Mouse (Mus musculus) gastrocnemius, postnatal 4 days (tissue): Measurements from ENCODE around the gene Cdc42ep1. TPM values are rescaled to one million over a fixed set of nuclear protein-coding genes. Genes with fewer than 3 reads are reported as not detected.
"Not testable (repeated sequence)": the region's sequence is repeated elsewhere in the genome, so short reads cannot be mapped to it uniquely, and the experiment has no call there.

Source experiments
- DNase-seq, 2 experiments: peaks; one replicate each; pipeline ENCODE4 v3.0.0; 2021 to 2022; ENCODE audit warnings: low spot score in 2 of 2, mixed read lengths in 2 of 2
- microRNA-seq: library from miRNA; unstranded; fragments of <30 nt; microRNA quantifications from one replicate; pipeline ENCODE4 v1.2.0, GENCODE M21; 2021
- total RNA-seq, 2 experiments: library from RNA; stranded (reverse); gene quantifications; 2 replicates each; pipeline ENCODE4 v1.2.3; 2021

The Cdc42ep1 gene
- total RNA-seq, 2 experiments from 2014 or later, result 43.2 to 47.6 TPM

DNA sequence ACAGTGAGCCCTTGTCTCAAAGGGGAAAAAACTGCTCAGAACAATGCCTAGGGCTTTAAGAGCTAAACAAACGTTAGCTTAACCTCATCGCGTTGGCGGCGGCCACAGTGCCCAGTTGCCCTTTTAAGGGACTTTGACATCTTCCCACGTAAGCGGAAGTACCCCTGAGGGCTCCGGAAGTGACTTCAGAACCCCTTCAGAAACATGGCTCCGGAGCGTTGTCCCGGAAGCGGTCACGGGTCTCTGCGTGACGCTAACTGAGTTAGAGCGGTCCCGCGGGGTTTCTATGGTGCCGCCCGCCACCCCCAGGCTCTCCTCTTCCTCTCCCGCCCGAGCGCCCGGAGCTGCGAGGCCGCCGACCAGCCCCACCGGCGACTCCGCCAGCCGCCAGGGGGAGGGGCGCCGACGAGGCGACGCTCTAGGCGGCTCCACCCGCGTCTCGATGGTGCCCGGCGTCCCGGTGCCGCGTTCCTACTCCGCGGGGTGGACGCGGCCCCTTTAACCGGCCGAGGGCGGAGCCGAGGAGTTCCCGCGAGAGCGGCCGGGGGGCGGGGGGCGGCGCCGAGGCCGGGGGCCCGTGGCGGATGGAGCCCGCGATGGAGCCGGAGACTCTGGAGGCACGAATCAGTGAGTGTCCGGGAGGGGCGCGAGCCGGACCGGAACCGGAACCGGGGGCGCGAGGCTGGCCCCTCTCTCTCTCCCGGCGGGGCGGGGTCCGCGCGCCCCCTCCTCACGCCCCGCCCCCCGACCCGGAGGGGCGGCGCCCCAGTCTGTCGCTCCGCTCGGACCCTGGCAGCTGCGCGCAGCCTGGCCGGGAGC lies 34.8 kb downstream of the Cdc42ep1 start, which contains the start of gene Gga1:
TSS of gene Gga1 (plus strand) at position 200 of the 819 bp plus-strand sequence.
- DNase-seq, result peak; percentile 79 to 92

DNA sequence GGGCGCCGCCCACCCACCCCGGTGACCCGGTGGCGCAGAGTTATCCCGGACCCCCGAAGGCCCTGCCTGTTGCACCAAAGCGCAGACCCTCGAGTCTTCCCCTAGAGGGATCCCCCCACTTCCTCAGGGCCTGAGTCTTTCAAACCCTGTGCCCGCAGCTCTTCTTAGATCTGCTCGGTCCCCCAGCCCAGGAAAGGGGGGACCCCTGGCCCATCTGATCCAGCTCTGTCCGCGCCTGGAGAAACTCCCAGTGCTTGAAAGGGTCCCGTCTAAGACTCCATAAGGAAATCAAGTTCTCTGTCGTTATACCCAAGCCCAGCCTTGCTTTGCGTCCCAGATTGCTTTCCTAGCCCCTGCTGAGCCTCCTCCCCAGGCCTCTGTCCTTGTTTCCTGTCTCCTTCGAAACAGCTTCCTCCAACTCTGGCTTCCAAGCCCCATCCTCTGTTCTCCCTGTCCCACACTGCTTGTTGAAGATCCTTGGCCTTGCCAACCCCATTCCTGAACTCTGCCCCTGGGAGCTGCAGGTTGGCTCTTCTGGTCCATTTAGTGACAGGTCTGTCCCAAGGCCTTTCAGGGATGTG lies 35.5 kb downstream of the Cdc42ep1 start:
- peak in 1 of 2 experiments; percentile 32 for DNase-seq

DNA sequence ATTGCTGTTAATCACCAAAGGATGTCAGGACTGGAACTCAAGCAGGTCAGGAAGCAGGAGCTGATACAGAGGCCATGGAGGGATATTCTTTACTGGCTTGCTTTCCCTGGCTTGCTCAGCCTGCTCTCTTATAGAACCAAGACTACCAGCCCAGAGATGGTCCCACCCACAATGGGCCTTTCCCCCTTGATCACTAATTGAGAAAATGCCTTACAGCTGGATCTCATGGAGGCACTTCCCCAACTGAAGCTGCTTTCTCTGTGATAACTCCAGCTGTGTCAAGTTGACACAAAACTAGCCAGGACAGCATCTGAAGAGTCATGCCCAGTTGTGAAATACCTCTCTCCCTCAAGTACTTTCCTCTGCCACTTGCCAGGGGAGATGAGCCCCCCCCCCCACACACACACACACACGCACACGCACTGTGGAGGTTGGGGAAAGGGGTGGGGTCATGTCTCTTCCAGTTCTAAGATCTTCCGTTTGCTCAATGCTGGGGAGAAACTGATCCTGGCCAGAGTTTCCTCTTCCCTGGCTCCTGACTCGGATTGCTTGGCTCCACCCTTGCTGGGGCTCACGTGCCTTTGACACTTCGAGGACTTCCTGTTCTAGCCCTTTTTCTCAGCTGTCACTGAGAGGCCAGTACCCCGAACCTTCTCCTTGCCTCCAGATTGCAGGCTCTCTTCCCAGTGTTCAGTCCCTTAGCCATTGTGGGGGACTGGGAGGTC lies 36.5 kb downstream of the Cdc42ep1 start:
- DNase-seq, result not testable (repeated sequence)

GRCm38 (mm10) chr15:78880432-78880831 lies 38.0 kb downstream of the Cdc42ep1 start:
- no peak for DNase-seq

DNA sequence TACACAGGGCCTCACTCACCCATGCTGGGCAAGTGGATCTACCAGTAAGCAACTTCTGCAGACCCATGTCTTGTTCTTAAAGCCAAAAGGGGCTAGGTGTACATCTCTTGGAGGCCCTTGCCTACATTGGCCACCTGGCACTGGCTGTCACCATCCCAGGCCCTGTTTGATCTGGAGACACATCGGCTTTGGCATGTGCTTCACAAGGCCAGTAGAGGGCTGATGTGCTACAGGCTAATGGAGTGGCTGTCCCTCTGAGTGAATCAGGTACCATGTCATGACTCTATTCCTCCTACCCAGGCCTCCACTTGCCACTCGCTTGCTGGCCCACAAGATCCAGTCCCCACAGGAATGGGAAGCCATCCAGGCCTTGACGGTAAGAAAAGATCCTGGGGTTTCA lies 39.4 kb downstream of the Cdc42ep1 start:
- no peak for DNase-seq

DNA sequence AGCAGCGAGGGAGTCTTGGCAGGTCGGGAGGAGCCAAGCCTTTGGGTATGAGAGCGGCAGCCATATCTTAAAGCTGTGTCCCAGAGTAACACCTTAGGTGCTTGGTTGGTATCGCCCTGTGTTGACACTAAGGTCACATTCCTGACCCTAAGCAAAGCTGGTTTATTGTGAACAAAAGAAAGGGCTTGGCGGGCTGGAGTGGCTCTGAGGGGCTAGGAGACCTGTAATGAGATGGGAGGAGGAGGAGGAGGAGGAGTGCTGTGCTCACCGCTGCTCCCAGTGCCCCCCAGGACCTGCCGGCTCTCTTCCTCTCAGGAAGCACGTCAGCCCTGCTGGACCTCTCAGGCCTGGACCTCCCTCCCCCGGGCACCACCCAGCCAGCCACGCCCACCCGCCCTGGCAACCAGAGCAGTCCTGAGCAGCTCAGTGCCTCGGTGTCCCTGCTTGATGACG lies 47.0 kb downstream of the Cdc42ep1 start:
- no peak for DNase-seq

DNA sequence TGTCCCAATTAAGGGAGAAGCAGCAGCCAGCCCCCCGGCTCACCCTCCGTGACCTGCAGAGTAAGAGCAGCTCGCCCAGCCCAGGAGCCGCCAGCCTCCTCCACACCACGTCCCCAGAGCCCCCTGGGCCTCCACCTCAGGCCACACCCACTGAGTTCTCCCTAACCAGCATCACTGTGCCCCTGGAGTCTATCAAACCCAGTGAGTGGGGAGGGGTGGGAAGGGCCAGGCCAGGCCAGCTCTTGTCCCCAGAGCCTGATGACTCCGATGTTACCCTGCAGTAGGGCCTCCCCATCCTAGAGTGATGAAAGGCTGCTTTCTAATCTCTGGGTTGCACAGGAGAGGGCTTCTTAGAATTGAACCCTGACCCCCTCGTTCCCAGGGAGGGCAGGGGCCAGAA lies 50.0 kb downstream of the Cdc42ep1 start:
- DNase-seq, result no peak

GRCm38 (mm10) chr15:78894726-78895125 lies 52.3 kb downstream of the Cdc42ep1 start:
- no peak for DNase-seq

DNA sequence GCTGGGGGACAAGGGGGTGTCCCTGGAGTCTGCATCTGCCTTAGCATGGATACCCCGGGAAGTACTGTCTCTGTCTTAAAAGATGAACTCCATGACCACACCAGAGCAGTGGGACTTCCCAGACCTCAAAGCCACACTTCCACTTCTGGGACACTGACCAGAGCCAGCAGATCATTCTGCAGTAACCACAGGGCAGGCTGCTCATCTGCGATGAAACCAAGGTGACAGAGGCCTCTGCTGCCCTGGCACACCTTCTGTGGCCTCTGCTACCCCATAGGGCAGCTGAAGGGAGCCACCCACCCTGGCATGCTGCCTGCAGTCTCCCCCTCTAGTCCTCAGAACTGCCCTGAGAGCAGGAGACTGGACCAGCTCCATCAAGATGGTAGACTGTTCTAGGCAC lies 53.3 kb downstream of the Cdc42ep1 start:
- no peak for DNase-seq

DNA sequence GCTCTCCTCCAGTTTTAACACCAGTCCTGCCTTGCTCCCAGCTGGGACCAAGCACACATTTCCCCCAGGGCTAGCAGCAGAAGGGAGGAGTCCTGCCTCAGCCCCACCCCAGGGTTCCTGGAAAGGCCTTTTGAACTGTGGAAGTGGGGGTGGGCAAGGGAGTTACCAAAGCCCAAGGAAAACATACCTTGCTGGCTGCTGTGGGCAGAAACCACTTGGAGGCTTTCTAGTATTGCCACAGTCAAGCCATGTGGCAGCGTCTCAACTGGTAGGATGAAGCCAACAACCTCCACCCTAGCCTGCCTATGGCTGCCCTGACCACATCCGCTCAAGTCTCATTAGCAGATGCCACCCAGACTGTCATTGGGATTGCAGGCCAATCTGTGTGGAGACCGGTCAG lies 53.7 kb downstream of the Cdc42ep1 start:
- no peak for DNase-seq

- DNase-seq, result no peak
These were observed 55.1 kb downstream of the Cdc42ep1 start for GRCm38 (mm10) chr15:78897488-78897887.

- no peak for DNase-seq
These were observed 56.1 kb downstream of the Cdc42ep1 start for GRCm38 (mm10) chr15:78898507-78899001.

GRCm38 (mm10) chr15:78899409-78899739 lies 57.0 kb downstream of the Cdc42ep1 start, which contains the start of gene Gm49510:
Gm49510 (plus strand) TSS chr15:78899667.
- no peak for DNase-seq

GRCm38 (mm10) chr15:78899740-78900584 lies 57.5 kb downstream of the Cdc42ep1 start, which contains the start of gene Sh3bp1:
Sh3bp1 (plus strand) TSS chr15:78899768.
- peak; percentile 65 to 77 for DNase-seq

Small RNA genes lying within 50 kb of the gene (microRNA-seq; reads per million reads assigned to microRNA genes)
- not detected for gene Mir6955

Other genes starting within 250 kb of the Cdc42ep1 start
- gene Cyth4, start 245.6 kb upstream of the Cdc42ep1 start, total RNA-seq, result 10 to 100 TPM in 1 of 2 experiments, 1 to 10 TPM in 1; 8.6 to 10.1 TPM
- gene Elfn2, start 123.9 kb upstream of the Cdc42ep1 start, total RNA-seq, result under 1 TPM; 0.27 to 0.70 TPM
- gene Mfng, start 69.1 kb upstream of the Cdc42ep1 start, total RNA-seq, result 10 to 100 TPM in 1 of 2 experiments, 1 to 10 TPM in 1; 9.5 to 11.6 TPM
- gene Card10, start 39.6 kb upstream of the Cdc42ep1 start, total RNA-seq, result 10 to 100 TPM; 12.6 to 13.3 TPM
- not detected for gene Lgals2, start 12.9 kb downstream of the Cdc42ep1 start, total RNA-seq
- gene Gga1, start 34.6 kb downstream of the Cdc42ep1 start, total RNA-seq, result 10 to 100 TPM; 36.8 to 40.9 TPM
- not detected for gene Gm49510, start 57.0 kb downstream of the Cdc42ep1 start, total RNA-seq
- 10 to 100 TPM; 14.6 to 16.4 TPM for gene Sh3bp1, start 57.1 kb downstream of the Cdc42ep1 start, total RNA-seq
- 10 to 100 TPM; 16.4 to 21.7 TPM for gene Pdxp, start 71.3 kb downstream of the Cdc42ep1 start, total RNA-seq
- 1,000 to 10,000 TPM; 1,203 to 1,363 TPM for gene Lgals1, start 84.1 kb downstream of the Cdc42ep1 start, total RNA-seq
- 10 to 100 TPM; 34.4 to 38.6 TPM for gene Nol12, start 92.3 kb downstream of the Cdc42ep1 start, total RNA-seq
- gene Triobp, start 105.1 kb downstream of the Cdc42ep1 start, total RNA-seq, result 10 to 100 TPM; 83.6 to 94.1 TPM
- gene H1f0, start 185.8 kb downstream of the Cdc42ep1 start, total RNA-seq, result 100 to 1,000 TPM; 212 to 246 TPM
- gene Galr3, start 199.3 kb downstream of the Cdc42ep1 start, total RNA-seq, result not detected
- gene Ankrd54, start 220.3 kb downstream of the Cdc42ep1 start, total RNA-seq, result 10 to 100 TPM; 11.6 to 13.5 TPM
- 100 to 1,000 TPM; 106 to 111 TPM for gene Eif3l, start 232.6 kb downstream of the Cdc42ep1 start, total RNA-seq